Mouse (Mus musculus) hindbrain, embryonic 11.5 days (tissue): ENCODE results near the gene Six2. TPM values are rescaled to one million over a fixed set of nuclear protein-coding genes. Genes with fewer than 3 reads are reported as not detected.

Experiments used
- ATAC-seq: fragments of 200-750 bp; cut with Nextera tagmentation; 2 replicates; pipeline ENCODE4 v1.8.0; 2017; ENCODE audit warnings: mild to moderate bottlenecking, moderate TSS enrichment, moderate library complexity; ENCODE audit not compliant: low FRiP score
- DNase-seq: peaks from one replicate; pipeline ENCODE4 v3.0.0-alpha.2; 2015; ENCODE audit warnings: low spot score
- H3K27ac ChIP-seq: fragments of 300-500 bp; sonication (generic); 2 replicates; pipeline ENCODE4 v1.5.1; 2014; ENCODE audit warnings: mild to moderate bottlenecking, low read depth, low read length
- H3K27me3 ChIP-seq: fragments of 300-500 bp; sonication (generic); 2 replicates; pipeline ENCODE4 v1.6.1; 2014; ENCODE audit warnings: mild to moderate bottlenecking, low read length, moderate library complexity, mixed read lengths; ENCODE audit not compliant: control insufficient read depth, insufficient read depth
- H3K36me3 ChIP-seq: fragments of 300-500 bp; sonication (generic); 2 replicates; pipeline ENCODE4 v1.6.1; 2014; ENCODE audit warnings: mild to moderate bottlenecking, low read length, moderate library complexity, mixed read lengths; ENCODE audit not compliant: control insufficient read depth, insufficient read depth
- H3K4me1 ChIP-seq: fragments of 300-500 bp; sonication (generic); replicated peaks from 2 replicates; pipeline ENCODE4 v1.6.1; 2014; ENCODE audit warnings: low read length, mixed read lengths; ENCODE audit not compliant: control insufficient read depth, insufficient read depth
- H3K4me2 ChIP-seq: fragments of 300-500 bp; sonication (generic); replicated peaks from 2 replicates; pipeline ENCODE4 v1.6.1; 2014; ENCODE audit warnings: mild to moderate bottlenecking, low read depth, low read length
- H3K4me3 ChIP-seq: fragments of 300-500 bp; sonication (generic); 2 replicates; pipeline ENCODE4 v1.5.1; 2014; ENCODE audit warnings: low read depth, low read length
- H3K9ac ChIP-seq: fragments of 300-500 bp; sonication (generic); 2 replicates; pipeline ENCODE4 v1.6.1; 2014; ENCODE audit warnings: low read depth, low read length
- H3K9me3 ChIP-seq: fragments of 300-500 bp; sonication (generic); 2 replicates; pipeline ENCODE4 v1.6.1; 2016; ENCODE audit warnings: low read length; ENCODE audit not compliant: control insufficient read depth
- WGBS: fragments of 180-500 bp; shearing (Covaris S2); extraction: QIAGEN DNeasy Blood & Tissue Kit; methylation state at CpG from one replicate; pipeline ENCODE4 v1.1.7; 2014; 5-methylcytosine and 5-hydroxymethylcytosine counted together
- polyA plus RNA-seq: library from polyadenylated mRNA; unstranded; fragments of >200 nt; fragmentation: Nextera tagmentation; extraction: Ambion mirVana; gene quantifications from 2 replicates; pipeline ENCODE4 v1.2.1, GENCODE M21; 2014

The Six2 gene
- polyA plus RNA-seq: 6.8 and 8.3 TPM in 2 replicates

- DNase-seq (peak; percentile 93), ATAC-seq (peak; percentile 96)
- Histone ChIP-seq H3K27me3 (peaks cover 94% of the 10 kb centered on the region), H3K36me3 (no peaks in the 10 kb centered on the region), H3K4me3 (peak within 1 kb of the TSS; percentile 46), H3K4me2 (peak within 1 kb of the TSS; percentile 56), H3K9ac (peak within 1 kb of the TSS; percentile 52; the same call in 1 of the 2 replicates), H3K27ac (peak within 1 kb of the TSS; percentile 59; the same call in 1 of the 2 replicates), H3K9me3 (no peaks in the 10 kb centered on the region), H3K4me1 (peaks cover 14% of the 10 kb centered on the region; the same call in 1 of the 2 replicates)
- WGBS: under 1% methylated on average over 49 of the region's 55 CpGs
These were observed at the start of gene Six2 for GRCm38 (mm10) chr17:85688236-85688910. Six2 (minus strand) TSS chr17:85688274.

- H3K36me3 ChIP-seq: no peaks in the 10 kb centered on the region
- H3K4me3 ChIP-seq: no peak overlapping the region
- H3K27ac ChIP-seq: no peak overlapping the region
- no peaks in the 10 kb centered on the region for H3K27me3 ChIP-seq
- 44% methylated on average over 17 of the region's 19 CpGs for WGBS
- no peak overlapping the region for H3K4me2 ChIP-seq
- no peak overlapping the region for H3K9ac ChIP-seq
- H3K9me3 ChIP-seq: no peaks in the 10 kb centered on the region
- peak; percentile 31 for DNase-seq
- ATAC-seq: no peak
- H3K4me1 ChIP-seq: no peaks in the 10 kb centered on the region
These were observed 49.2 kb upstream of the Six2 start for GRCm38 (mm10) chr17:85737090-85737780.

- ATAC-seq: no peak
- Histone ChIP-seq H3K9me3 (no peaks in the 10 kb centered on the region), H3K9ac (no peak overlapping the region), H3K27ac (no peak overlapping the region), H3K4me1 (no peaks in the 10 kb centered on the region), H3K36me3 (no peaks in the 10 kb centered on the region), H3K4me2 (no peak overlapping the region), H3K27me3 (no peaks in the 10 kb centered on the region), H3K4me3 (no peak overlapping the region)
- DNase-seq: no peak
- WGBS: 84% methylated on average over 5 of the region's 5 CpGs
These were observed 43.3 kb upstream of the Six2 start for GRCm38 (mm10) chr17:85731329-85731728.

DNA sequence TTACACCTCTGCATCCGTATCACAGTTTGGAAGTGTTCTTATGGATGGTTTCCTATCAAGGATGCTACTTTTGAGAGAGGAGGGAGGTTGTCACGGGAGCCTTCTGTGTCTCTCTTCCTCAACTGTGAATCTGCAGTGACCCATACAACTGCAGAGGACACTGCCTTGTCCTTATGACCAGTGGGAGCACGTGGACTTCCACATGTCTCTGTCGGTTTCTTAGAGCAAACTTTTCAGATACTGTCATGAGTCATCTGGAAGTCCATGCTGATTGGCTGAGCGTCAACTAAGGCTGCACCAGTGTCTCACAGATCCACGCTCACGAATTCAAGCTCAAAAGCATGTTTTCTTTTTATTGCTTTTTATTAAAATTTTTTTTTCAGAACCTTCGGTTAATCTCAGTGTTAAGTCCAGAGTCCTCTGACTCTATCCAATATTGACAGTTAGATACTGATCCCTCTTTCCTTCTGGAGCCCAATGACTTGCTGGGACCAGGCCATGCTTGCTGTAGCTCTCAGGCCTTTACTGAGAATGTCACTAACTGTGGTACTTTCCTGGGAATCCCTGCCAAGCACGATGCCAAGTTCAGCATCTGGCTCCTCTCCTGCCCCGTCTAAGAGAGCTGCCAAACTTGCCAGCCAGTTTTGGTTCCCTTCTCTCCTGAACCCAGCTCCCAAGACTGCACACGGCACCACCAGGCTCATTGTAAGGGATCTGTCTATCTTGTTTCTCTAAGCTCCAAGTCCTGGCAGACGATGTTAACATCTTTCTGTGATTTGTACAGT lies 42.3 kb upstream of the Six2 start:
- ATAC-seq: no peak
- no peak overlapping the region for H3K9ac ChIP-seq
- H3K36me3 ChIP-seq: no peaks in the 10 kb centered on the region
- WGBS: 85% methylated on average over 12 of the region's 12 CpGs
- H3K4me1 ChIP-seq: no peaks in the 10 kb centered on the region
- no peaks in the 10 kb centered on the region for H3K9me3 ChIP-seq
- no peak overlapping the region for H3K27ac ChIP-seq
- no peak for DNase-seq
- no peak overlapping the region for H3K4me3 ChIP-seq
- no peak overlapping the region for H3K4me2 ChIP-seq
- H3K27me3 ChIP-seq: no peaks in the 10 kb centered on the region

DNA sequence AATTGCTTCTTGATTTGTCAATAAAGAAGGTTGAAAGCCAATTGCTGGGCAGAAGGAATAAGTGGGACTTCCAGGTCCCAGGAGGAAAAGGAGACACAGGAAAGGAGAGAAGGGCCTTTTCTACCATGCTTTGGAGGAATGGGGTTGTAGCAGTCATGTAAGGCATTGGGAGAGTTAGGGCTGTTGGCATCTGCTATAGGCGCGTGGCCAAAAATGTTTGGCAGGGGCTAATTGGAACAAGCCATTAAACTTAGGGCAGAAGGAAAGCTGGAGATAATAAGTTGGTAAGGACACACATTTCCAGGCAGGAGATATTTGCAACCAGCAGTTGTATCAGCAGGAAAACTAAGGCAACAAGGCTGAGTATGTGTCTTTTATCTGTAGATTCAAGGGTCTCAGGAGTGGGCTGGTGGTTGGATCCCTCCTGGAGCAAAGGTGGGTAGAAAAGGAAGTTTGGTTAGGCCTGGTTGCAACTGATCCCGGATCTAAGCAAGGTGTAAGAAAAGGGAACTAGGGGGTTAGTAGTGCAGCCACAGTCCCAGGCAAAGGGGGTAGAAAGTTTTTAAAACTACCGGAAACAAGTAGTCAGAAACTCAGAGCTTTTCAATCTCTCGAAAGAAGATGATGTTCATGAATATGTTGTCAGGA lies 40.1 kb upstream of the Six2 start:
- H3K27me3 ChIP-seq: no peaks in the 10 kb centered on the region
- no peaks in the 10 kb centered on the region for H3K36me3 ChIP-seq
- ATAC-seq (no peak), DNase-seq (no peak)
- H3K4me2 ChIP-seq: no peak overlapping the region
- 93% methylated on average over 5 of the region's 5 CpGs for WGBS
- no peaks in the 10 kb centered on the region for H3K4me1 ChIP-seq
- H3K27ac ChIP-seq: no peak overlapping the region
- H3K9me3 ChIP-seq: no peaks in the 10 kb centered on the region
- H3K9ac ChIP-seq: no peak overlapping the region
- no peak overlapping the region for H3K4me3 ChIP-seq

- no peaks in the 10 kb centered on the region for H3K4me1 ChIP-seq
- no peak overlapping the region for H3K4me3 ChIP-seq
- H3K4me2 ChIP-seq: no peak overlapping the region
- H3K36me3 ChIP-seq: no peaks in the 10 kb centered on the region
- H3K9ac ChIP-seq: no peak overlapping the region
- no peaks in the 10 kb centered on the region for H3K9me3 ChIP-seq
- 92% methylated on average over 9 of the region's 9 CpGs for WGBS
- no peak overlapping the region for H3K27ac ChIP-seq
- DNase-seq (no peak), ATAC-seq (no peak)
- no peaks in the 10 kb centered on the region for H3K27me3 ChIP-seq
These were observed 37.9 kb upstream of the Six2 start for GRCm38 (mm10) chr17:85725988-85726387.

DNA sequence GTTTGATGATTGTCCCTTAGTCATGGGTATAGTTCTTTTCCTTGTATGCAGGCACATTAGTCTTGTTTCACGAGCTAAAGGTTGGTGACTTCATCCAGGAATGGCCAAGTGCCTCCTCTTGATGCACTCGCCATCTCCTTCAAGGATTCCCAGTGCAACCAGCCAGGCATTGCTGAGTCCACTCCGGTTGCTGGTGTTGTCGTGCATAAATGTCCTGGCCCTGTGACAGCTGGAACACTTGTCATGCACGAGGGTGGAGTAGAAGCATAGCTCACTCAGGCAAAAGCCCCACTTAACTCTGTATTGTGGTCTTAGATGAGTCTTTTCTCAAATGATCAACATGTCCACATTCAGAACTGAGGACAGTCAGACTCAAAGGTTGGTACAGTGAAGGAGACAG lies 35.1 kb upstream of the Six2 start:
- H3K9ac ChIP-seq: no peak overlapping the region
- H3K27ac ChIP-seq: no peak overlapping the region
- no peaks in the 10 kb centered on the region for H3K9me3 ChIP-seq
- H3K4me2 ChIP-seq: no peak overlapping the region
- ATAC-seq (no peak), DNase-seq (no peak)
- no peaks in the 10 kb centered on the region for H3K4me1 ChIP-seq
- no peaks in the 10 kb centered on the region for H3K36me3 ChIP-seq
- 84% methylated on average over 5 of the region's 5 CpGs for WGBS
- H3K4me3 ChIP-seq: no peak overlapping the region
- 0 out of 2 replicates have a peak, but pooled peaks cover 2% of the 10 kb centered on the region for H3K27me3 ChIP-seq

DNA sequence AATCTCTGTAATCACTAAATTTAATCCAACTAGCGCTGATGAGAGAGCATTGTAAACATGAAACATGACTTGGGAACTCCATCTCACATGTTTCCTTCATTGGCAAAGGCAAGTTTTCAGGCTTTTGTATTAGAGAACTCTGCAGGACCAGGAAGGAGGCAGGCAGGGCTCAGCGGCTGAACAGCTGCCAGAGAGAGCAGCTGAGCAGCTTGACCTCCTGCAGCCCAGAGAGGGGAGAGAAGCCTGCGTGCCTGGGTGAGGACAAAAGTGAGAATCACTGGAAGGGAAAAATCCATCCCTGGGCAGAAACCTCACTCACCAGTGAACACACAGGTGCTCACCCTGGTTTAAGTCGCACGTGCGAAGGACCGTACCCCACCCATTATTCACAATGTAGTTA lies 29.2 kb upstream of the Six2 start:
- ATAC-seq (no peak), DNase-seq (peak; percentile 36)
- Histone ChIP-seq H3K4me2 (no peak overlapping the region), H3K4me3 (no peak overlapping the region), H3K9me3 (no peaks in the 10 kb centered on the region), H3K4me1 (no peaks in the 10 kb centered on the region), H3K27me3 (peaks cover 4% of the 10 kb centered on the region; the same call in 1 of the 2 replicates), H3K36me3 (no peaks in the 10 kb centered on the region), H3K9ac (no peak overlapping the region), H3K27ac (no peak overlapping the region)
- 63% methylated on average over 7 of the region's 7 CpGs for WGBS
